Mouse (Mus musculus): Measurements from ENCODE around the gene Ppp2r2d.

DNA sequence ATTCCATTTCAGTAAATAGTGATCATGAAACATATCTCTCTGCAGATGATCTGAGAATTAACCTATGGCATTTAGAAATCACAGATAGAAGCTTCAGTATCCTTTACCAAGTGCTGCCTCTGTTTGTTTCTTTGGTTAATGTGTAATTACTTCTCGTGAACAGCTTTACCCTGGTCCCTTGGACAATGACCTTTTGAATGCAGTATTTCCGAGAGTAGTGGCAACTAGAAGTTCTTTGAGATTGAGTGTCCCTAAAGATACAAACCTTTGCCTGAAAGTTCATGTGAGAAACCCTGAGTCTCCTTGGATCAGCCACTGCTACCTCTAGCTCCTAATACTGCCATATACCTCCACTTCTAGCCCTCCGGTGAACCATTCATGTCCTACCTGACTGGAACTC, 27.1 kb downstream of the Ppp2r2d start:
- TF ChIP-seq CTCF (IDR thresholded peaks at IDR 0.05; ENCODE audit: low read depth, low read length) = no peak
- no peak for TF ChIP-seq POLR2AphosphoS5 (IDR thresholded peaks at IDR 0.05; ENCODE audit: insufficient replicate concordance, low read depth, low read length)
- no peak for TF ChIP-seq GATA1 (IDR thresholded peaks at IDR 0.05; ENCODE audit: borderline replicate concordance, low read length)
- no peak for TF ChIP-seq TAL1 (conservative IDR thresholded peaks at IDR 0.05; ENCODE audit: low read depth, low read length)

All from G1E (cell line).